Mouse (Mus musculus) thymus, postnatal 0 days (tissue): Measurements from ENCODE around the gene Spdye4b. TPM values are rescaled to one million over a fixed set of nuclear protein-coding genes. Genes with fewer than 3 reads are reported as not detected.

Experiments
- DNase-seq: peaks from one replicate; pipeline ENCODE4 v3.0.0-alpha.2; 2015; ENCODE audit warnings: low spot score
- microRNA-seq: library from miRNA; unstranded; fragments of <30 nt; microRNA quantifications from one replicate; pipeline ENCODE4, GENCODE M21; 2016; ENCODE audit warnings: borderline number of aligned reads
- polyA plus RNA-seq: library from polyadenylated mRNA; unstranded; fragments of >200 nt; fragmentation: Nextera tagmentation; extraction: Ambion mirVana; gene quantifications from 2 replicates; pipeline ENCODE4 v1.2.1, GENCODE M21; 2015

Gene Spdye4b
- polyA plus RNA-seq, 1 experiment from 2014 or later: 0.08 TPM

DNA sequence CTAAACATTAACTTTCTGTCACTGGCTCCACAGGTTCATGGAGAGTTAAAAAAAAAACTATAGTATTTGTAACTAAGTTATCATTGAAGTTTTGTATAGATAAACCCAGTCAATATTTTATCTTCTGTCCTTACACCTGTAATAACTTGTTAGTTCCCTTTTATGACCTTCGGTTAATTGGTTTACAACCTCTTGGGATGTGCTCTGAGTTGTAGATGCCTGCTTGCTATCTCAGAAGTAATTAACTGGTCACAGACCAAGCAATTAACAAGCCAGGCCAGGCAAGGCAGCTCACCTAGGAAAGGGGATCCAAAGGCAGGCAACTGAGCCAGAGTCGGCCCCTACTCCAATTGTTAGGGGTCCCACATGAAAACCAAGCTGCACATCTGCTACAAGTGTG is 33.0 kb downstream of the Spdye4b start:
- DNase-seq: no peak

DNA sequence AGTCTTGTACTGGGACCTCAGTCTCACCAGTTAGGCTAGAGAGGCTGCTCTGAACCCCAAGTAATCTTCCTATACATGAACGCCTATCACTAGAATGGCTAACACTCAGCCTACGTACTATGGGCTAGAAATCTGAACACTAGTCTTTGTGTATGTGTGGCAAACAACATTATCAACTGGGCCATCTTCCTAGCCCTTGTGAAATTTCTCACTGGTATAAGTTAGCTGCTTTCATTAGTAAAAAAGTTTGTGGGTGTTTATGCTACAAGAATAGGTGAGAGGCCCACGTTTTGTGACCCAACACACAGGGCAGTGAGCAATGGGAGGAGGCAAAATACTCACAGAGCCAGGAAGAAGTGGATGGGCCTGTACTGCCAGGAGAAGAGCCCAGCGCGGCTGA is 40.2 kb downstream of the Spdye4b start:
- DNase-seq: no peak

DNA sequence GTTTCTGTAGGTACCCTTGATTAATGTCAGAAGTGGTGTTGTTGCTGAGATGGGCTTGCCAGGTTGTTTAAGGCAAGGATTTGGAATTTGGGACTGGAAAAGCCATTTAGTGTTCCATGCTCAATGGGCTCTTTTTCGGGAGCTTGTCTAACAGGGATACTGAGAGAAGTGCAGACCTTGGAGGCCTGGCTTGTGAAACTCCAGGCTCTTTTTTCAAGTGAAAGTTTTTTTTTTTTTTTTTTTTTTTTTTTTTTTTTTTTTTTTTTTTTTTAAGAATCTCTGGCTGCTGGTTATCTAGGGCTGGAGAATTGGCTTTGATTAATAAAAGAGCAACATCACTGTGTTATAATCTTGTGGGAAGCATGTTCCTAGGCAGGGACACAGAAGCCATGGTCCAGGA is 41.5 kb downstream of the Spdye4b start:
- no peak for DNase-seq

DNA sequence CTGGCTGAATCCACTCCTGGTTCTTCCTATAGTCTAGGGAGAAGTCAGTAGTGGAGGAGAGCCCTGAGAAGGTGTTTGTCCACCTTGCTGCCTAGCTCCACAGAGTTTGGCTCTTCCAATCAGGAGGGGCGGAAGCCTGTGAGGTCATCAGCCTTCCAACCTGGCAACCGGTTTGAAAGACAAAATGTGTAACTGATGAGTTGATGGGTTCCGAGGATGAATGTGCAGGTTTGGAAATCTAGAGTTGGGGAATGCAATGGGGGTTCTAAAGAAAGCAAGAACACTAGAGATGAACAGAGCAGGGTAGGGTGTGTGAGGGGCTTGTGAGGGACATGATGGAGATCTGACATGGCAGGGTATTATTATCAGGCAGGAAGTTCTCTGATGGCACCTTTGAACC is 46.0 kb downstream of the Spdye4b start, which contains the start of gene Spdye4a:
Gene Spdye4a, minus strand, starts transcription at position 101 of the 400 bp plus-strand sequence.
- DNase-seq: no peak

DNA sequence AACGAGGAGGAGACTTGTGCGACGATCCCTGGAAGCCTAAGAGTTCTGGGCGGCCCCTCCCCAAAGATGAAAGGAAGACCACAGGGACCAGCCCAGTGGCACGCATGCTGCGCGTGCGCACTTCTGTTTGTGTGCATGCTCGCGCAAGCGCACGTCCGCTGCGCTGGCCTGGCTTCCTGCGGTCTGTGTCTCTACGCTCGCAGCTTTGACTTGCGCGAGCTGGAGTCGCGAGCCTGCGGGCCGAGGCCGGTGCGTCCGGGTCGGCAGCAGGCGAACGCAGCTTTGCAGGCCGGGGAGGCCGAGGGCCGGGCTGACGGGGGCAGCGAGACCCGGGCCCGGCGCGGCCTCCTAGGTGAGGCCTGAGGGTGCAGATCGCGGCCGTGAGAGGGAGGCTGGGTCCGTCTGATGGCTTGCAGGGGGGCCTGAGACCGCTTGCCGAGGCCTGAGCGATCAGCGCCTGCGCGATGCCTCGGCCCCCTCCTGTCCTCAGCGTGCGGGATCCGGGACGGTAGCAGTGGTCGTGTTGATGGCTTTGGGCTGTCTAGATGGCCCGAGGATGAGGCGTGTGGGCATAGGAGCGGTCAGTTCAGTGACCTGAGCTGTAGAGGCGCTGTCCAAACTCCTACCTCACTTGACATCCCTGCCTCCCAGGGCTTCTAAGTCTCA is 54.3 kb downstream of the Spdye4b start, which contains the start of gene Zfp12:
Gene Zfp12, plus strand, starts transcription at position 136 of the 666 bp plus-strand sequence.
- DNase-seq: peak; percentile 98

DNA sequence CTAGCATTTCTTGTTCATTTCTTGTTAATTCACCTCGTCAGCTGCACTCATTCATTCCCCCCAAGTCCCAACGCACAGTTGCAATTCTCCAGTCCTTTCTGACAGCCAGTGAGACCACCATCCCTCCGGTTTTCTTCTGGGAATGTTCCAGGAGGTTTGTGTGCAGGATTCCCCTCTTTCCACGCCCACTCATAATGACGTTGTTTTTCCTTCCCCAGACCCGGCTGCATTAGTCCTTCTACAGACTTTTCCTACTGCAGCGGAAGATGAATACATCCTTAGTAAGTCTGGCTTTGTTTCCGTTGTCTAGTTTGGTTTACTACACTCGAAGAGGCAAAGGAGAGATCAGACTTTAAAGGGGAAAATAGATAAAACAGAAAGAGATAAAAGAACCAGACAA is 55.2 kb downstream of the Spdye4b start:
- no peak for DNase-seq

DNA sequence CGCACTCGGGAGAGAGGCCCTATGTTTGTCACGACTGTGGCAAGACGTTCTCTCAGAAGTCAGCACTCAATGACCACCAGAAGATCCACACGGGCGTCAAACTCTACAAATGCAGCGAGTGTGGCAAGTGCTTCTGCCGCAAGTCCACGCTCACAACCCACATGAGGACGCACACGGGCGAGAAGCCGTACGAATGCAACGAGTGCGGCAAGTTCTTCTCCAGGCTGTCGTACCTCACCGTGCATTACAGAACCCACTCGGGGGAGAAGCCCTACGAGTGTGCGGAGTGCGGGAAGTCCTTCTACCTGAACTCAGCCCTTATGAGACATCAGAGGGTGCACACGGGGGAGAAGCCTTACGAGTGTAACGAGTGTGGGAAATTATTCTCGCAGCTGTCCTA is 64.1 kb downstream of the Spdye4b start:
- no peak for DNase-seq

DNA sequence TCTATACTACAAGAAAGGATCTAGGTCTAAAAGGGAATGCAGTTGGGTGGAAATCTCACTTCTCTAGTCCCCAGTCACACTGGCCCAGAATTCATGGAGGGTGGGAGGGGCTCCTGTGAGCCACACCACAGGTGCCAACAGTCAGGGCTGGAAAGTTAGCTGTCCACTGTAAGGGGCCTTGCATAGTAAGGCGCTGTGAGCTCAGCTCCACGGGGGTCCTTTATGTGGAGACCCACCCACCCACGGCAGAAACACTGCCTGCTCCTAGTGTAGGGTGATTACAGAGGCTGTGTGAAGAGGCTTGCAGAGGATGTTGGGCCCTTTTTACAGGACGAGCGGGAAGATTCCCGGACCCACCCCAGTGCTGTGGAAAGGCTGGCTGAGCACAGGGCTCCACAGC is 71.2 kb downstream of the Spdye4b start:
- DNase-seq: no peak

DNA sequence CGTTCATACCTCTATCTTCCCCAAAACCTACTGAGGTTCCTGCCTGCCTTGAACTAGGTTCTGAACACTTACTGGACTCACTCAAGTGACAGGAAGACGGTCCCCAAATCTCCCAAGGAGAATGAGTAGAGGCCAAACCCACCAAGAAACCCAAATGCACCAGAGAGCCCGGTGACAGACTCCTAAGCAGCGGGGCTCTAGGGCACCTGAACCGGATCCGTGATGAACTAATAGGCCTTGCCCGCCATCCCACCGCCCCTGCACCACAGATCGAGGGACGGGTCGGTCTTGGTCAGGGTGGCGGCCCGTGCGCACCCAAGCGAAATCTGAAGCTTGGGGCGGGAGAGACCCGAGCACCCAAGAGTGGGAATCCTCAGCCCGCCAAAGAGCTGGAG is 72.0 kb downstream of the Spdye4b start:
- DNase-seq: no peak

DNA sequence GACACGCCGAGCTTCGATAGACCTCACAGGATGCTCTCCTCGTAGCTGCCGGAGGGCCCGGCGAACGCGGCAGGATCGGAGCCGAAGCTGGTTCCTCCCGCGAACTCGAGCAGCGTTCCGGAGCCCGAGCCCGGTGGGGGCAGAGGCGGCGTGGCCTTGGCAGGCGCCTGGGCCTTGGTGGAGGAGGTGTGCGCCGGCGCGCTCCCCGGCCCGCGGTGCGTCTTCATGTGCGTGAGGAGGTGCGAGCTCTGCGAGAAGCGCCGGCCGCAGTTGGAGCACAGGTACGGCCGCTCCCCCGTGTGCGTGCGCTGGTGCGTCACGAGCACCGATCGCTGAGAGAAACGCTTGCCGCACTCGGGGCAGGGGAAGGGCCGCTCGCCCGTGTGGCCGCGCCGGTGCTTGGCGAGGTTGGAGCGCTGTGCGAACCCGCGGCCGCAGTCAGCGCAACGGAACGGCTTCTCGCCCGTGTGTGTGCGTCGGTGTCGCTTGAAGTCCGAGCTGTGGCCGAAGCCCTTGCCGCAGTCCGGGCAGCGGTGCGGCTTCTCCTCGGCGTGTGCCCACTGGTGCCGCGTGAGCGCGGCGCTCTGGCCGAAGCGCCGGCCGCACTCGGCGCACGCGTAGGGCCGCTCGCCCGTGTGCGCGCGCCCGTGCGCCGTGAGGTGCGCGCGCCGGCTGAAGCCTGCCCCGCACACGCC is 72.5 kb downstream of the Spdye4b start:
- no peak for DNase-seq

DNA sequence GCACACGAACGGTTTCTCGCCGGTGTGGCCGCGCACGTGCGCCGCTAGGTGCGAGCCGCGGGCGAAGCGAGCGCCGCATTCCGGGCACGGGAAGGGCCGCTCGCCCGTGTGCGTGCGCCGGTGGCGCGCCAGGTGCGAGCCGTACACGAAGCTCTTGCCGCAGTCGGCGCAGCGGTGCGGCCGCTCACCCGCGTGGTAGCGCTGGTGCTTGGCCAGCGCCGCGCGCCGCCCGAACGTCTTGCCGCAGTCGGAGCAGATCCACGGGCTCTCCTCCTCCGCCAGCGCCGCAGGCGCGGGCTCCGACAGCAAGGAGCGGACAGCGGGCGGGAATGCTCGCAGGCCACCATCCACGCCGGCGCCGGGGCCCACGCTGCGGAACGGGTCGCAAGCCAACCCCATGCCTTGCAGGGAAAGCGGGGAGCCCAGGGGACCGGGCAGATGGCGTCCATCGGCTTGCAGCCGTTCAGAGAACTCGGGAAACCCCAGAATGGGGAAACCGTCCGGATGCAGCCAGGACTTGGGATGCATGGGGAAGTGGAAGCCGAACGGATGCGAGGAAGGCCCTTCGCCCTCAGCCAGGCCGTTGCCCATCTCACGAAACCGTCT is 73.2 kb downstream of the Spdye4b start:
- DNase-seq: no peak

Small RNA genes lying within 50 kb of the gene (microRNA-seq; reads per million reads assigned to microRNA genes)
- not detected for gene Gm44405

Other genes starting within 250 kb of the Spdye4b start
- 33.5 and 37.0 TPM in 2 replicates for gene Fscn1, start 220.7 kb upstream of the Spdye4b start, polyA plus RNA-seq
- gene Rnf216, start 68.0 kb upstream of the Spdye4b start, polyA plus RNA-seq: 13.1 and 13.5 TPM in 2 replicates
- 0.03 TPM in 1 of 2 replicates, not detected in the other for gene Olfr718-ps1, start 33.4 kb upstream of the Spdye4b start, polyA plus RNA-seq
- 8.2 and 9.1 TPM in 2 replicates for gene Rbak, start 242 bp upstream of the Spdye4b start, polyA plus RNA-seq
- not detected in 2 replicates for gene Spdye4a, start 45.9 kb downstream of the Spdye4b start, polyA plus RNA-seq
- 7.9 and 8.1 TPM in 2 replicates for gene Zfp12, start 54.1 kb downstream of the Spdye4b start, polyA plus RNA-seq
- 0.75 and 0.78 TPM in 2 replicates for gene Zfp316, start 89.0 kb downstream of the Spdye4b start, polyA plus RNA-seq
- 0.04 and 0.08 TPM in 2 replicates for gene Zfp853, start 112.6 kb downstream of the Spdye4b start, polyA plus RNA-seq
- gene E130309D02Rik, start 134.3 kb downstream of the Spdye4b start, polyA plus RNA-seq: 43.4 and 47.8 TPM in 2 replicates
- 88.6 and 97.2 TPM in 2 replicates for gene Zdhhc4, start 148.2 kb downstream of the Spdye4b start, polyA plus RNA-seq
- gene Grid2ip, start 176.3 kb downstream of the Spdye4b start, polyA plus RNA-seq: 0.05 TPM in 1 of 2 replicates, not detected in the other
- 96.9 and 106 TPM in 2 replicates for gene Kdelr2, start 222.8 kb downstream of the Spdye4b start, polyA plus RNA-seq